Mouse (Mus musculus) stomach, embryonic 14.5 days (tissue): Measurements from ENCODE around the gene Rdx. TPM values are rescaled to one million over a fixed set of nuclear protein-coding genes. Genes with fewer than 3 reads are reported as not detected.
"Not testable (repeated sequence)": the region's sequence is repeated elsewhere in the genome, so short reads cannot be mapped to it uniquely, and the experiment has no call there.

ENCODE experiments used
- ATAC-seq: fragments of 200-750 bp; cut with Nextera tagmentation; 2 replicates; pipeline ENCODE4 v1.8.0; 2017; ENCODE audit warnings: low read depth, moderate TSS enrichment; ENCODE audit not compliant: insufficient number of reproducible peaks, insufficient read depth, low FRiP score
- H3K27ac ChIP-seq: fragments of 300-500 bp; sonication (generic); 2 replicates; pipeline ENCODE4 v1.5.1; 2014; ENCODE audit warnings: mild to moderate bottlenecking, low read length, moderate library complexity, mixed read lengths
- H3K27me3 ChIP-seq: fragments of 300-500 bp; sonication (generic); 2 replicates; pipeline ENCODE4 v1.6.1; 2014; ENCODE audit warnings: low read length, control low read depth, mixed read lengths; ENCODE audit not compliant: control insufficient read depth, insufficient read depth
- H3K36me3 ChIP-seq: fragments of 300-500 bp; sonication (generic); 2 replicates; pipeline ENCODE4 v1.6.1; 2014; ENCODE audit warnings: mild to moderate bottlenecking, control low read depth, low read length, moderate library complexity, mixed read lengths; ENCODE audit not compliant: control insufficient read depth, insufficient read depth
- H3K4me1 ChIP-seq: fragments of 300-500 bp; sonication (generic); 2 replicates; pipeline ENCODE4 v1.6.1; 2014; ENCODE audit warnings: low read length, control low read depth, mixed read lengths; ENCODE audit not compliant: control insufficient read depth, insufficient read depth
- H3K4me2 ChIP-seq: fragments of 300-500 bp; sonication (generic); replicated peaks from 2 replicates; pipeline ENCODE4 v1.6.1; 2014; ENCODE audit warnings: low read depth, low read length, control low read depth
- H3K4me3 ChIP-seq: fragments of 300-500 bp; sonication (generic); 2 replicates; pipeline ENCODE4 v1.5.1; 2014; ENCODE audit warnings: low read depth, low read length, control low read depth
- H3K9ac ChIP-seq: fragments of 300-500 bp; sonication (generic); replicated peaks from 2 replicates; pipeline ENCODE4 v1.6.1; 2014; ENCODE audit warnings: low read depth, mild to moderate bottlenecking, control low read depth, low read length, moderate library complexity, mixed read lengths
- H3K9me3 ChIP-seq: fragments of 300-500 bp; sonication (generic); 2 replicates; pipeline ENCODE4 v1.6.1; 2016; ENCODE audit warnings: low read depth, low read length, control low read depth; ENCODE audit not compliant: control insufficient read depth
- WGBS: fragments of 180-500 bp; shearing (Covaris S2); extraction: QIAGEN DNeasy Blood & Tissue Kit; methylation state at CpG from one replicate; pipeline ENCODE4 v1.1.7; 2014; 5-methylcytosine and 5-hydroxymethylcytosine counted together
- polyA plus RNA-seq: library from polyadenylated mRNA; unstranded; fragments of >200 nt; fragmentation: Nextera tagmentation; extraction: Ambion mirVana; gene quantifications from 2 replicates; pipeline ENCODE4 v1.2.1, GENCODE M21; 2014

The Rdx gene
- polyA plus RNA-seq, 1 experiment from 2014 or later, result 142 TPM

- H3K27ac ChIP-seq, H3K9ac ChIP-seq, H3K9me3 ChIP-seq, H3K4me2 ChIP-seq, H3K4me1 ChIP-seq, H3K4me3 ChIP-seq, H3K27me3 ChIP-seq, ATAC-seq: not testable (repeated sequence)
- H3K36me3 ChIP-seq, result peaks cover 64% of the 10 kb centered on the region
Observed at GRCm38 (mm10) chr9:52071352-52071751, 24.4 kb downstream of the Rdx start.

- Histone ChIP-seq H3K4me1 (no peaks in the 10 kb centered on the region), H3K4me3 (no peak overlapping the region), H3K27ac (no peak overlapping the region), H3K27me3 (no peaks in the 10 kb centered on the region), H3K36me3 (peaks cover 58% of the 10 kb centered on the region), H3K9me3 (no peaks in the 10 kb centered on the region), H3K9ac (no peak overlapping the region), H3K4me2 (no peak overlapping the region)
- ATAC-seq, result no peak
Observed at GRCm38 (mm10) chr9:52072202-52072601, 25.2 kb downstream of the Rdx start.

DNA sequence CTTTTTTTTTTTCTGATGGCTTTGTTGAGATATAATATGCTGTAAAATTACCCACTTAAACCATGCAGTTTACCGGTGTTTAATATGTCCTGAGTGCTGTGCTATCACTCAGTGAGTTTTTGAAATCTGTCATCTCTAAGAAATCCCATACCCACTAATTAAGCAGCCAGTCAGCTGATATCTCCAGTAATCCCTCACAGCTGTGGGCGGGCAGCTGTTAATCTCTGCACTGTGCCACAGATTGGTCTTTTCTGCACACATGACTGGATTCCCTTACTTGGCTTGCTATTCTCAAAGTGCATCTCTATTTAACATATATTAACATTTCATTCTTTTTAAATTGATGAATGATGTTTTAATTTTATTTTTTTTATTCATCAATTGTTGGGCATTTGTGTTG lies 29.1 kb downstream of the Rdx start:
- Histone ChIP-seq H3K4me1 (no peaks in the 10 kb centered on the region), H3K36me3 (peaks cover 46% of the 10 kb centered on the region), H3K4me3 (no peak overlapping the region), H3K9ac (no peak overlapping the region), H3K4me2 (no peak overlapping the region), H3K27me3 (no peaks in the 10 kb centered on the region), H3K9me3 (no peaks in the 10 kb centered on the region), H3K27ac (no peak overlapping the region)
- no peak for ATAC-seq
- 78% methylated on average over 2 of the region's 2 CpGs for WGBS

DNA sequence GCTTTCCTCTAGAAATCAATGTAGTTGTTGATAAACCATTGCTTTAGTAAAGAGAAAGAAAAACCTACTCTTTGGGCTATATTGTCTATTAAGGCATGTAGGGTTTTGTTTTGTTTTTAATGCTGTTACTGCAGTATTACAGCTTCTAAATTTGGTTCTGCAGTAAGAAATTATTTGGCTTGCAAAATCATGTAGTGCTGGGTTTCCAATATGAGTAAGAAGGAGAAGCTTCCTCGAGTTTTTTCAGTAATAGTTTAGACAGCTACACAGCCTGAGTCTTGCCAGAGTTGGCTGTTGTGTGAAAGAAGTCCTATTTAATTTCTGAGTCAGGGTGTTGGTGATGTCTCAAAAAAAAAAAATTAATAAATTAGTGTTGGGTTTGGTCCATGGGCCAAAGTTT lies 30.7 kb downstream of the Rdx start:
- no peaks in the 10 kb centered on the region for H3K4me1 ChIP-seq
- H3K4me2 ChIP-seq, result no peak overlapping the region
- no peak overlapping the region for H3K9ac ChIP-seq
- ATAC-seq, result no peak
- H3K27me3 ChIP-seq, result no peaks in the 10 kb centered on the region
- H3K27ac ChIP-seq, result no peak overlapping the region
- no peaks in the 10 kb centered on the region for H3K9me3 ChIP-seq
- H3K4me3 ChIP-seq, result no peak overlapping the region
- peaks cover 43% of the 10 kb centered on the region for H3K36me3 ChIP-seq
- 93% methylated on average over 1 of the region's 1 CpGs for WGBS

DNA sequence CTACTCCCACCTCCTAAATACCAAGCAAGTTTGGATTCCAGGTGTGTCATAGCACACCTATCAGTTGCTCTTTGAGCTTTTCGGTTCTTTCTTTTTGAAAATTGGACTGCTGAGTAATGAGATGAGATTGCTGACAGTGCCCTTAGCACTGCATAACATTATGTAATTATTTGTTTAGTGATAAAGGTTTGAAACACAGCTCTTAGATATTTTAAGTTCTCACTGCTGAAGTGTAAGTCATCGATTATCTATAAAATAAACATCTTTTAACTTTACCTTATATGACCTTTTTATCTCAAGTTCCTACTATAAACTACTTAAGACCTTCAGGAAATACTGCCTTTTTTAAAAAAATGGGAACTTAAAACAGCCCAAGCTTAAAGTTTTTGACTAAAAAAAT lies 35.0 kb downstream of the Rdx start:
- Histone ChIP-seq H3K27me3 (no peaks in the 10 kb centered on the region), H3K9ac (no peak overlapping the region), H3K36me3 (peaks cover 45% of the 10 kb centered on the region), H3K4me3 (no peak overlapping the region), H3K4me2 (no peak overlapping the region), H3K27ac (no peak overlapping the region), H3K9me3 (no peaks in the 10 kb centered on the region), H3K4me1 (no peaks in the 10 kb centered on the region)
- WGBS, result 55% methylated on average over 2 of the region's 2 CpGs
- peak; percentile 56; the same call in 1 of the 2 replicates for ATAC-seq

DNA sequence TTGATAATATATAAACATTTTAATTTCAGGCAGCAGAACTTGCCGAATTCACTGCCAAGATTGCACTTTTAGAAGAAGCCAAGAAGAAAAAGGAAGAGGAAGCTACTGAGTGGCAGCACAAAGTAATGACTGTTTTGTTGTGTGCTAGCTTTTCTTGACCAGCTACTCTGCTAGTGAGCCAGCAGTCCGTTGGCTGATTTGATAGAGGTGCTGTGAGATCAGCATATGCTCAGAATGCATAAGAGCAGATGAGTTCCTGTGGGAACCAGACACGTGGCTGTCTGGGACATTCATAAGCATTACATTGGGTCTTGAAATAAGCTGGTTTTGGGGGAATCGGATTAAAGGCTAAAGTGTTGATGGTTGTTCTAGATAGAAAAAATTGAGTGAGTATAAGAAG lies 35.4 kb downstream of the Rdx start:
- no peaks in the 10 kb centered on the region for H3K4me1 ChIP-seq
- H3K9me3 ChIP-seq, result no peaks in the 10 kb centered on the region
- peaks cover 49% of the 10 kb centered on the region for H3K36me3 ChIP-seq
- no peaks in the 10 kb centered on the region for H3K27me3 ChIP-seq
- 81% methylated on average over 4 of the region's 4 CpGs for WGBS
- no peak overlapping the region for H3K4me2 ChIP-seq
- H3K9ac ChIP-seq, result no peak overlapping the region
- H3K27ac ChIP-seq, result no peak overlapping the region
- no peak for ATAC-seq
- no peak overlapping the region for H3K4me3 ChIP-seq

DNA sequence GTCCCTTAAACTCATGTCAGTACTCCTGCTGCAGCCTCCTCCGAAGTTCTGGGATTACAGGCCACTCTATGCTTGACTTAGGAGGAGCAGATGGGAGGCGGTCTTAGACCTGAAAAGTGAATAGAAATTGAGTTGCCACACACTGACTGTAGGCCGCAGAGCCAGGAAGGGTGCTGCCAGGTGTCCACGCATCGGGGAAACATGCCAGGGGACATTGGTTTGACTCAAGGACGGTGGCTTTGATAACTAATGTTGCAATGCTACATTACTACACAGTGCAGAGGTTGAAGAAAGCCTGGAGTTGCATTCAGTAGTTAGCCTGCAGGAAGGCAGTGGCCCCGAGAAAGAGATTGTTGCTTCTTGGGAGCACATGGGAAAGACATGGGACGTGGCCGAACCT lies 44.8 kb downstream of the Rdx start:
- Histone ChIP-seq H3K4me2 (no peak overlapping the region), H3K4me3 (no peak overlapping the region), H3K27ac (no peak overlapping the region), H3K9ac (no peak overlapping the region), H3K36me3 (peaks cover 24% of the 10 kb centered on the region), H3K27me3 (no peaks in the 10 kb centered on the region), H3K9me3 (no peaks in the 10 kb centered on the region), H3K4me1 (no peaks in the 10 kb centered on the region)
- 93% methylated on average over 9 of the region's 9 CpGs for WGBS
- no peak for ATAC-seq

GRCm38 (mm10) chr9:52092311-52092710 lies 45.3 kb downstream of the Rdx start:
- 83% methylated on average over 5 of the region's 5 CpGs for WGBS
- Histone ChIP-seq H3K9ac (no peak overlapping the region), H3K4me3 (no peak overlapping the region), H3K27ac (no peak overlapping the region), H3K36me3 (peaks cover 19% of the 10 kb centered on the region), H3K4me2 (no peak overlapping the region), H3K27me3 (no peaks in the 10 kb centered on the region), H3K4me1 (no peaks in the 10 kb centered on the region), H3K9me3 (no peaks in the 10 kb centered on the region)
- ATAC-seq, result no peak

DNA sequence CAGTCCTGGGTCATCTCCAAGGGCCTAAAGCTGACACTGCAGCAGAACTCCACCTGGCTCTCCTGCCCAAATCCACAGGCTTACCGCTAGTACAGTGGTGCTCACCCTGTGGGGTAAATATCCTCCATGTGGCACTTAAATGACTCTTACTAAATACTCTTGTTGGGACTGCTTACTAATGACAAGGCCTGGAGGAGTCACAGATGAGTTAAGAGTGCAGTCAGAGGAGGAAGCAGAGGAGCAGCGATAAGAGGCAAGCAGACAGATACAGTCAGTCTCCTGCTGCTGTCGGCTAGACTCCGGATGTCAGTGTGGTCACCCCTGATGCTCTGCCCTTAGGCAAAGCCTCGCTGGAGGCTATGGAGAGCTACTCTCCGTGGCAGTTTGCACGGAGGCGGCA lies 46.1 kb downstream of the Rdx start:
- H3K9me3 ChIP-seq, result no peaks in the 10 kb centered on the region
- 66% methylated on average over 8 of the region's 8 CpGs for WGBS
- ATAC-seq, result no peak
- peaks cover 11% of the 10 kb centered on the region; the same call in 1 of the 2 replicates for H3K36me3 ChIP-seq
- no peak overlapping the region for H3K27ac ChIP-seq
- no peaks in the 10 kb centered on the region for H3K4me1 ChIP-seq
- no peak overlapping the region for H3K4me3 ChIP-seq
- no peak overlapping the region for H3K9ac ChIP-seq
- no peak overlapping the region for H3K4me2 ChIP-seq
- no peaks in the 10 kb centered on the region for H3K27me3 ChIP-seq
